Mouse (Mus musculus) neural tube, embryonic 11.5 days (tissue): ENCODE data around the gene Mdfi. TPM values are rescaled to one million over a fixed set of nuclear protein-coding genes. Genes with fewer than 3 reads are reported as not detected.
A peak's percentile ranks its signal among the peaks of the same experiment; 100 is the strongest.
"Not testable (repeated sequence)": the region's sequence is repeated elsewhere in the genome, so short reads cannot be mapped to it uniquely, and the experiment has no call there.

ENCODE experiments used
- ATAC-seq: fragments of 200-750 bp; cut with Nextera tagmentation; 2 replicates; pipeline ENCODE4 v1.8.0; 2017; ENCODE audit warnings: moderate number of reproducible peaks, mild to moderate bottlenecking, moderate TSS enrichment, moderate library complexity; ENCODE audit not compliant: insufficient read depth, low FRiP score, low TSS enrichment
- DNase-seq: peaks from one replicate; pipeline ENCODE4 v3.0.0-alpha.2; 2015; ENCODE audit warnings: low spot score
- H3K27ac ChIP-seq: fragments of 300-500 bp; sonication (generic); 2 replicates; pipeline ENCODE4 v1.5.1; 2014; ENCODE audit warnings: low read depth, mild to moderate bottlenecking, low read length
- H3K27me3 ChIP-seq: fragments of 300-500 bp; sonication (generic); 2 replicates; pipeline ENCODE4 v1.6.1; 2014; ENCODE audit warnings: mild to moderate bottlenecking, low read length, mixed read lengths; ENCODE audit not compliant: control insufficient read depth, insufficient read depth
- H3K36me3 ChIP-seq: fragments of 300-500 bp; sonication (generic); 2 replicates; pipeline ENCODE4 v1.6.1; 2014; ENCODE audit warnings: mild to moderate bottlenecking, low read length, moderate library complexity, mixed read lengths; ENCODE audit not compliant: control insufficient read depth, insufficient read depth
- H3K4me1 ChIP-seq: fragments of 300-500 bp; sonication (generic); 2 replicates; pipeline ENCODE4 v1.6.1; 2014; ENCODE audit warnings: low read length, mixed read lengths; ENCODE audit not compliant: control insufficient read depth, insufficient read depth
- H3K4me2 ChIP-seq: fragments of 300-500 bp; sonication (generic); 2 replicates; pipeline ENCODE4 v1.6.1; 2014; ENCODE audit warnings: low read depth, mild to moderate bottlenecking, moderate library complexity
- H3K4me3 ChIP-seq: fragments of 300-500 bp; sonication (generic); 2 replicates; pipeline ENCODE4 v1.5.1; 2014; ENCODE audit warnings: low read depth, low read length
- H3K9ac ChIP-seq: fragments of 300-500 bp; sonication (generic); 2 replicates; pipeline ENCODE4 v1.6.1; 2014; ENCODE audit warnings: mild to moderate bottlenecking, low read length
- H3K9me3 ChIP-seq: fragments of 300-500 bp; sonication (generic); 2 replicates; pipeline ENCODE4 v1.6.1; 2016; ENCODE audit warnings: low read length; ENCODE audit not compliant: control insufficient read depth
- WGBS: fragments of 180-500 bp; shearing (Covaris S2); extraction: QIAGEN DNeasy Blood & Tissue Kit; methylation state at CpG from one replicate; pipeline ENCODE4 v1.1.7; 2014; 5-methylcytosine and 5-hydroxymethylcytosine counted together
- polyA plus RNA-seq: library from polyadenylated mRNA; unstranded; fragments of >200 nt; fragmentation: Nextera tagmentation; extraction: Ambion mirVana; gene quantifications from 2 replicates; pipeline ENCODE4 v1.2.1, GENCODE M21; 2014

Gene Mdfi
- polyA plus RNA-seq, 1 experiment from 2014 or later = 43.4 TPM

- no peak for DNase-seq
- H3K27me3 ChIP-seq = no peaks in the 10 kb centered on the region
- no peak overlapping the region for H3K4me2 ChIP-seq
- no peak overlapping the region for H3K4me3 ChIP-seq
- no peaks in the 10 kb centered on the region; the same call in 1 of the 2 replicates for H3K36me3 ChIP-seq
- no peak overlapping the region for H3K27ac ChIP-seq
- ATAC-seq = no peak
- H3K9me3 ChIP-seq = no peaks in the 10 kb centered on the region
- H3K4me1 ChIP-seq = no peaks in the 10 kb centered on the region
- WGBS = 85% methylated on average over 3 of the region's 4 CpGs
- H3K9ac ChIP-seq = no peak overlapping the region
Measured at GRCm38 (mm10) chr17:47853336-47853735, 18.8 kb upstream of the Mdfi start.

- H3K27ac ChIP-seq, H3K9ac ChIP-seq, H3K4me3 ChIP-seq, H3K4me1 ChIP-seq, H3K36me3 ChIP-seq, H3K27me3 ChIP-seq, H3K9me3 ChIP-seq, DNase-seq, ATAC-seq: not testable (repeated sequence)
- peak overlapping the region; percentile 22 for H3K4me2 ChIP-seq
- WGBS = 12% methylated on average over 22 of the region's 22 CpGs
Measured at GRCm38 (mm10) chr17:47851798-47852360, 17.4 kb upstream of the Mdfi start.

- Histone ChIP-seq H3K9ac (no peak overlapping the region), H3K27ac (no peak overlapping the region), H3K4me1 (no peaks in the 10 kb centered on the region), H3K36me3 (no peaks in the 10 kb centered on the region), H3K4me3 (no peak overlapping the region), H3K27me3 (no peaks in the 10 kb centered on the region), H3K9me3 (0 out of 2 replicates have a peak, but pooled peaks cover 2% of the 10 kb centered on the region), H3K4me2 (no peak overlapping the region)
- 84% methylated on average over 7 of the region's 7 CpGs for WGBS
- DNase-seq (no peak), ATAC-seq (no peak)
Measured at GRCm38 (mm10) chr17:47850639-47851314, 16.3 kb upstream of the Mdfi start.

- ATAC-seq = no peak
Measured at GRCm38 (mm10) chr17:47850035-47850434, 15.5 kb upstream of the Mdfi start.

GRCm38 (mm10) chr17:47847985-47848384 is 13.5 kb upstream of the Mdfi start:
- DNase-seq (no peak), ATAC-seq (no peak)
- H3K36me3 ChIP-seq = no peaks in the 10 kb centered on the region
- no peak overlapping the region for H3K27ac ChIP-seq
- no peak overlapping the region for H3K4me2 ChIP-seq
- 0 out of 2 replicates have a peak, but pooled peaks cover 2% of the 10 kb centered on the region for H3K9me3 ChIP-seq
- no peaks in the 10 kb centered on the region for H3K4me1 ChIP-seq
- no peaks in the 10 kb centered on the region for H3K27me3 ChIP-seq
- no peak overlapping the region for H3K4me3 ChIP-seq
- H3K9ac ChIP-seq = no peak overlapping the region
- 90% methylated on average over 6 of the region's 6 CpGs for WGBS

More at GRCm38 (mm10) chr17:47850035-47850434, 15.5 kb upstream of the Mdfi start:
- DNase-seq = no peak
- Histone ChIP-seq H3K9me3 (0 out of 2 replicates have a peak, but pooled peaks cover 2% of the 10 kb centered on the region), H3K4me1 (no peaks in the 10 kb centered on the region), H3K27ac (no peak overlapping the region), H3K4me2 (no peak overlapping the region), H3K4me3 (no peak overlapping the region), H3K9ac (no peak overlapping the region), H3K27me3 (no peaks in the 10 kb centered on the region), H3K36me3 (no peaks in the 10 kb centered on the region)
- 79% methylated on average over 3 of the region's 3 CpGs for WGBS

- Histone ChIP-seq H3K4me2 (no peak overlapping the region), H3K9me3 (0 out of 2 replicates have a peak, but pooled peaks cover 2% of the 10 kb centered on the region), H3K4me3 (no peak overlapping the region), H3K27me3 (no peaks in the 10 kb centered on the region), H3K27ac (no peak overlapping the region), H3K4me1 (no peaks in the 10 kb centered on the region), H3K36me3 (no peaks in the 10 kb centered on the region), H3K9ac (no peak overlapping the region)
- DNase-seq (no peak), ATAC-seq (no peak)
- WGBS = 84% methylated on average over 11 of the region's 11 CpGs
Measured at GRCm38 (mm10) chr17:47845609-47846008, 11.1 kb upstream of the Mdfi start.

- ATAC-seq (no peak), DNase-seq (no peak)
- Histone ChIP-seq H3K4me1 (no peaks in the 10 kb centered on the region), H3K27me3 (no peaks in the 10 kb centered on the region), H3K36me3 (no peaks in the 10 kb centered on the region), H3K9ac (no peak overlapping the region), H3K27ac (no peak overlapping the region), H3K4me3 (no peak overlapping the region), H3K9me3 (0 out of 2 replicates have a peak, but pooled peaks cover 2% of the 10 kb centered on the region), H3K4me2 (no peak overlapping the region)
- WGBS = 87% methylated on average over 3 of the region's 3 CpGs
Measured at GRCm38 (mm10) chr17:47843465-47843864, 9.0 kb upstream of the Mdfi start.

GRCm38 (mm10) chr17:47841931-47842623 is 7.6 kb upstream of the Mdfi start:
- no peaks in the 10 kb centered on the region for H3K36me3 ChIP-seq
- peak; percentile 31 for DNase-seq
- H3K27me3 ChIP-seq = no peaks in the 10 kb centered on the region
- ATAC-seq = no peak
- no peak overlapping the region for H3K4me2 ChIP-seq
- H3K9ac ChIP-seq = no peak overlapping the region
- no peak overlapping the region for H3K27ac ChIP-seq
- no peak overlapping the region for H3K4me3 ChIP-seq
- H3K4me1 ChIP-seq = no peaks in the 10 kb centered on the region
- H3K9me3 ChIP-seq = no peaks in the 10 kb centered on the region
- 79% methylated on average over 19 of the region's 19 CpGs for WGBS
